ENCODE assay signal across 8 mouse cellular contexts in genomic region chr8:121729754-121730153, GRCm38 (mm10). TPM values are rescaled to one million over a fixed set of nuclear protein-coding genes. Genes with fewer than 3 reads are reported as not detected.
DNase-seq lines count a peak whose midpoint lies in the region; ATAC-seq and TF ChIP-seq lines count a peak whose summit lies in the region.

No protein-coding gene starts in this region.

- no peak for TF ChIP-seq CTCF in intestine, postnatal 0 days (IDR thresholded peaks at IDR 0.05; ENCODE audit: low read depth)

- ATAC-seq in embryonic facial prominence, embryonic 12.5 days (ENCODE audit: insufficient number of reproducible peaks, insufficient read depth, low FRiP score, low TSS enrichment) = no peak
- ATAC-seq in intestine, postnatal 0 days = no peak
- ATAC-seq in neural tube, embryonic 15.5 days (ENCODE audit: low FRiP score) = peak; percentile 27; the same call in 1 of the 2 replicates

- peak overlapping the region; percentile 36; the same call in 1 of the 2 replicates for H3K9ac ChIP-seq in embryonic facial prominence, embryonic 12.5 days
- no peak overlapping the region for H3K9ac ChIP-seq in intestine, postnatal 0 days (ENCODE audit: low read depth, low read length)
- H3K9ac ChIP-seq in neural tube, embryonic 15.5 days (replicated peaks) = peak overlapping the region; percentile 80

- peak; percentile 40 to 52 for DNase-seq in layer of hippocampus, postnatal 10 days (ENCODE audit: low spot score in 2 of 2)
- DNase-seq in layer of hippocampus, adult 18-20 months (ENCODE audit: low spot score in 2 of 2) = no peak
- DNase-seq in adrenal gland, postnatal 14 days = no peak
- DNase-seq in kidney, adult 11 months = no peak
- no peak for DNase-seq in thymus, adult 18-20 months

- H3K4me3 ChIP-seq in embryonic facial prominence, embryonic 12.5 days = peak overlapping the region; percentile 51
- peak overlapping the region; percentile 34 for H3K4me3 ChIP-seq in intestine, postnatal 0 days (ENCODE audit: low read depth, low read length)
- H3K4me3 ChIP-seq in neural tube, embryonic 15.5 days (replicated peaks) = peak overlapping the region; percentile 73

- H3K4me1 ChIP-seq in embryonic facial prominence, embryonic 12.5 days = peaks cover 5% of the 10 kb centered on the region
- H3K4me1 ChIP-seq in intestine, postnatal 0 days (replicated peaks; ENCODE audit: control insufficient read depth, insufficient read depth, low read length) = no peaks in the 10 kb centered on the region; the same call in 1 of the 2 replicates
- H3K4me1 ChIP-seq in neural tube, embryonic 15.5 days = peaks cover 34% of the 10 kb centered on the region

- H3K36me3 ChIP-seq in embryonic facial prominence, embryonic 12.5 days = no peaks in the 10 kb centered on the region
- no peaks in the 10 kb centered on the region for H3K36me3 ChIP-seq in intestine, postnatal 0 days (ENCODE audit: control insufficient read depth, insufficient read depth)
- no peaks in the 10 kb centered on the region for H3K36me3 ChIP-seq in neural tube, embryonic 15.5 days

- H3K27me3 ChIP-seq in embryonic facial prominence, embryonic 12.5 days = peaks cover 68% of the 10 kb centered on the region
- peaks cover 46% of the 10 kb centered on the region for H3K27me3 ChIP-seq in intestine, postnatal 0 days (replicated peaks; ENCODE audit: control insufficient read depth, insufficient read depth, low read length)
- H3K27me3 ChIP-seq in neural tube, embryonic 15.5 days (replicated peaks) = peaks cover 25% of the 10 kb centered on the region

- no peak overlapping the region for H3K27ac ChIP-seq in embryonic facial prominence, embryonic 12.5 days
- no peak overlapping the region for H3K27ac ChIP-seq in intestine, postnatal 0 days (ENCODE audit: low read depth, low read length)
- peak overlapping the region; percentile 71; the same call in 1 of the 2 replicates for H3K27ac ChIP-seq in neural tube, embryonic 15.5 days (replicated peaks)

- under 1% methylated on average over 50 of the region's 54 CpGs for WGBS in embryonic facial prominence, embryonic 12.5 days
- 1% methylated on average over 38 of the region's 54 CpGs for WGBS in intestine, postnatal 0 days
- under 1% methylated on average over 52 of the region's 54 CpGs for WGBS in neural tube, embryonic 15.5 days

- H3K9me3 ChIP-seq in embryonic facial prominence, embryonic 12.5 days = no peaks in the 10 kb centered on the region
- H3K9me3 ChIP-seq in intestine, postnatal 0 days (ENCODE audit: control insufficient read depth) = no peaks in the 10 kb centered on the region
- H3K9me3 ChIP-seq in neural tube, embryonic 15.5 days (replicated peaks) = no peaks in the 10 kb centered on the region

- peak overlapping the region; percentile 84 for H3K4me2 ChIP-seq in embryonic facial prominence, embryonic 12.5 days (replicated peaks)
- peak overlapping the region; percentile 64 for H3K4me2 ChIP-seq in intestine, postnatal 0 days (replicated peaks; ENCODE audit: low read depth)
- peak overlapping the region; percentile 85 for H3K4me2 ChIP-seq in neural tube, embryonic 15.5 days

RNA-seq across cellular contexts. Expression of gene Jph3, which starts 0.3 kb away (rescaled TPM):
- total RNA-seq in layer of hippocampus, postnatal 10 days (2021) = 100 to 1,000 TPM; 155 TPM
- total RNA-seq in layer of hippocampus, adult 18-20 months (2021) = 100 to 1,000 TPM; 344 to 371 TPM
- 6.7 and 8.6 TPM in 2 replicates for polyA plus RNA-seq in embryonic facial prominence, embryonic 12.5 days (2016; fragmentation: Nextera tagmentation; extraction: Ambion mirVana)
- polyA plus RNA-seq in intestine, postnatal 0 days (2015; fragmentation: Nextera tagmentation; extraction: Ambion mirVana) = 2.8 and 3.0 TPM in 2 replicates
- 107 and 133 TPM in 2 replicates for polyA plus RNA-seq in neural tube, embryonic 15.5 days (2015; fragmentation: Nextera tagmentation; extraction: Ambion mirVana)
- total RNA-seq in adrenal gland, postnatal 14 days (2021) = 2.1 and 2.7 TPM in 2 replicates

Comparison
In these comparisons a context has a peak if more than half of its experiments do, and no peak if none do; other contexts are left out.
1. DNase-seq: peak in layer of hippocampus, postnatal 10 days (2 of 2); none in layer of hippocampus, adult 18-20 months (0 of 2), adrenal gland, postnatal 14 days (single experiment), kidney, adult 11 months (single experiment) and thymus, adult 18-20 months (0 of 2).
2. RNA of gene Jph3, which starts 0.3 kb away (total RNA-seq): 344 to 371 TPM in layer of hippocampus, adult 18-20 months and 155 TPM in layer of hippocampus, postnatal 10 days; 2.1 to 2.7 TPM in adrenal gland, postnatal 14 days; every median in the first group is over 10 times any median in the second.
3. Peak in every context shown above with its lines, with median percentiles within 50 percentile points of each other: H3K4me2 ChIP-seq and H3K4me3 ChIP-seq.